Mouse (Mus musculus) gastrocnemius, postnatal 36 days (tissue): ENCODE measurements around the gene Lrrc4. TPM values are rescaled to one million over a fixed set of nuclear protein-coding genes. Genes with fewer than 3 reads are reported as not detected.

ENCODE experiments used
- DNase-seq, 2 experiments: peaks; one replicate each; pipeline ENCODE4 v3.0.0; 2022
- intact Hi-C: fragments of 180-260 bp; cut with DNase I; formaldehyde crosslinking; loops from one replicate; pipeline ENCODE4 v1.15.1; 2025
- total RNA-seq, 2 experiments: library from RNA; stranded (reverse); gene quantifications; 2 replicates each; pipeline ENCODE4 v1.2.3; 2021

Lrrc4 gene
- total RNA-seq, 2 experiments from 2014 or later, result 0.20 to 0.44 TPM

GRCm38 (mm10) chr6:28736665-28737064 lies 94.9 kb downstream of the Lrrc4 start:
- intact Hi-C loops, result no loop called here
- no peak for DNase-seq

- intact Hi-C loops, result no loop called here
- no peak for DNase-seq
These were observed 96.4 kb downstream of the Lrrc4 start for GRCm38 (mm10) chr6:28735116-28735515.

- DNase-seq, result no peak
- intact Hi-C loops, result no loop called here
These were observed 97.5 kb downstream of the Lrrc4 start for GRCm38 (mm10) chr6:28733884-28734647.

GRCm38 (mm10) chr6:28731246-28731645 lies 100.3 kb downstream of the Lrrc4 start:
- intact Hi-C loops, result no loop called here
- no peak for DNase-seq

DNA sequence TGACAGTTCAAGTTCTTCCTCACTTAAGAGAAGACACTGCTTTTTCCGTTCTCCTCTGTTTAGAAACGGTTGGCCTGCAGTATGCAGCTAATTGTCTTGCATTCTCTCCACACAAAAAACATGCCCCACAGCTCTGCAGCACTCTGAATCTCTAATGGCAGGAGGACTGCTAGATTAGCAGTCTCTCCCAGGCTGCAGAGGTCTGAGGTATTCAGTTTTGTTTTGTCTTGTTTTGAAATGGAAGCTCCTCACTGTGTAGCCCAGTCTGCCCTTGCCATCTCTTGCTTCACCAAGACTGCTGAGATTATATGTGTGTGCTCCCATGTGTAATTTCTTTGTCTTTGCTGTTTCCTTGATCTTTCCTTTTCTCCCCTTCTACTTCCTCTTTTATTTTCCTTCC lies 101.9 kb downstream of the Lrrc4 start:
- no peak for DNase-seq
- intact Hi-C loops, result no loop called here

- intact Hi-C loops, result no loop called here
- no peak for DNase-seq
These were observed 102.3 kb downstream of the Lrrc4 start for GRCm38 (mm10) chr6:28729236-28729635.

DNA sequence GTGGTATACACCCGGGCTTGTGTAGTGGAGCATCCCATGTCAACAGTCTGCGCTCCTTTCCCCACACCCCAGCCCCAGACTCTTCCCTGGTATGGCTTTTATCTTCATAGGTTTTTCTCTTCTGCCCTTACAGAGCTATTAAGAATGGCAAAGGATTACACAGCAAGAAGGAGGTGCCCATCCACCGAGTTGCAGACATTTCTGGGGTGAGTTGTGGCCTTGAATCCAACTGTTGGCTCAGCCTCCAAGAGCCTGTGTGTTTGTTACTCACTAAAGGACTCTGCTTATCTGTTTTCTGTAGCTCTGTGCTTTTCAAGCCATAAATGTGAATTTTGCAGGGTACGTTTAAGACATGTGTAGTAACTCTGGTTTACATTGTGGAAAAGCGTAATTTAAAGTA lies 106.8 kb downstream of the Lrrc4 start:
- intact Hi-C loops, result no loop called here
- no peak for DNase-seq

- intact Hi-C loops, result no loop called here
- no peak for DNase-seq
These were observed 108.5 kb downstream of the Lrrc4 start for GRCm38 (mm10) chr6:28723059-28723458.

DNA sequence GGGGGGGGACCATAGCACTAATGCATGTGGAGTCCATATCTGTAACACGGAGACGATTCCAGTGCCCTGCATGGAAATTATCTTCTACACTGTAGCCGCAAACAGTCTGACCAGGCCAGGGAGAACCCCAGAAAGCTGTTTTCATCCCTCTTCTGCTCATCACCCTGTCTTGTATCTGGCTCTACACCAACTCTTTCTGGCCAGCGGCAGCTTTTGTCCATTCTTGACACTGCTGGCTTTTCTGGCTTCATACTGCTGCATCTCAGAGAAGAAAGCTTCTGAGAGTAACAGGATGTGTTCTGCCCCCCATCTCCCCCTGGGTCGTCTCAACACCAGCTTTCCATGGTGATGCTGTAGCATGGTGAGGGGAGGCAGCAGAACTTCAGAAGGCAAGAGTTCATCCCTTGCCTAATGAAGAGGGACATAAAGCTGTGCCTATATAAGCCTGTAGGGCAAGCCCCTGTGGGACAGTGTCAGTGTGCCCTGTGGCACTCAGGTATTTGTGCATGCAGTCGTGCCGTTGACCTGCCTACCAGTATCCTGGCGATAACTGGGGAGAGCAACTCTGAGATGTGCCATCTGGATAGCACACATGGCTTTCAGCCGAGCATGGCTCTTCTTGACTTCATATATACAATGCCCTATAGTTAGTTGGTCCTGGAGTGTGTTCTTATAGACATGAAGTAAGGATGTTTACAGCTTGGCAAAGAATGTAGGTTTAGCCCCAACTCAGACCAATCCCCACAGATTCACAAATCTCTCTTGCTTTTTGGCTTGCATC lies 111.0 kb downstream of the Lrrc4 start:
- intact Hi-C loops, result no loop called here
- no peak for DNase-seq

DNA sequence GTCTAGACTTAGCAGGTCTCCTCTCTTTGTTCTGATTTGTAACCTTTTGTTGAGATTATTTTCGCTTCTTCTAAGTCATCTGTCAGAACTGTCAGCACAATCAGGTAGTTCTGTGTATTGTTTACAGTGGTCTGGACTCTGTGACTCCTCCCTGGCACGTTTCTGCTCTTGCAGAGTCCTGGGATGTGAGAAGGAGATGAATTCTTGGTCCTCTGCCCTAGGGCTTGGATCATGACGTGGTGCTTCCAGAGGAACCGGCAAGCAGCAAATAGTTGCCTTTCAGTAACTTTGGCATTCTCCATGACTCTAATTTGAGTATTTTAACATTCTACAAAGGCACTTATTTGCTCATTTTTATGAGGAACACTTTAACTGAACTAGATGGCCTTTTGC lies 113.7 kb downstream of the Lrrc4 start:
- intact Hi-C loops, result no loop called here
- no peak for DNase-seq

- DNase-seq, result no peak
- intact Hi-C loops, result no loop called here
These were observed 114.2 kb downstream of the Lrrc4 start for GRCm38 (mm10) chr6:28717203-28717844.

DNA sequence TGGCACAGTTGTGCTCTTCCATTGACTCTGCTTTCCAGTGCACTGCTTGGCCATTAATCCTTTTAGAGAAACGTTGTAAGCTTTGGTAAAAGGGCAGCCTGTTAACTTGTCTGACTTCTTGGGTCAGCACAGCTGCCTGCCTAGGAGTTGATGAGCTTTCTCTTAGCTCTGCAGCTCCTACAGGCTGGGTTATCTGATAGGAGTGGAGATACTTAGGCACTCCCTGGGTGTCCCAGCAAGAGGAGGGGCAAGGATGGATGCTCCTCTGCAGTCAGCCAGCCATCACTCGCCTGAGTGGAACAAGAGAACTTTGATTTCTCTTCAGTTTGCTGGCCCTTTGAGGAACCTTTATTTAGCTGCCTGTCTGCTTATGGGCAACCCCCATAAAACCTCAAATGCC lies 121.5 kb downstream of the Lrrc4 start:
- intact Hi-C loops, result no loop called here
- DNase-seq, result no peak

DNA sequence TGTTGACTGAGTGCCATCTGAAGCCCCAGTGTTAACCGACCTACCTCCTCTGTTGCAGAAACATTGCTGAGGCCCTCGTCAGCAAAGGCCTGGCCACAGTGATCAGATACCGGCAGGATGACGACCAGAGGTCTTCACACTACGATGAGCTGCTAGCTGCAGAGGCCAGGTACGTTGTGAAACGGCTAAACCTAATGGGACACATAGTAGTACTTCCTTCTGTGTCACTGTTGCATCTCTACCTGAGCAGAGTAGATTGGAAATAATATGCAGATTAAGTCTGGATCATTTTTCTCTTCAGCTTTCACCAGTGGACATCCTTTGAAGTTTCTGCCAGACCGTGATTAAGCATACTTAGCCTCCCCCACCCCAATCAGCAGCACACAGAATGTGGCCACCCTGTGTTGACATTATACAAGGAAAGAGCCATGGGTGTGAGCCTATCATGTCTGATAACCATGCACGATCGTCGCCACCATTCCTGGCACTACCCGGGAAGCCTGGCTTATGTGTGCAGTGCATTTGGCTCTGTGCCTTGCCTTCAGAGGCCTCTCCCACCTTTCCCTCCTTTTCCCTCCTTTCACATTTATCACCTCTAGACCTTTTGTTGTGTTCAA lies 124.5 kb downstream of the Lrrc4 start:
- no peak for DNase-seq
- intact Hi-C loops, result no loop called here

DNA sequence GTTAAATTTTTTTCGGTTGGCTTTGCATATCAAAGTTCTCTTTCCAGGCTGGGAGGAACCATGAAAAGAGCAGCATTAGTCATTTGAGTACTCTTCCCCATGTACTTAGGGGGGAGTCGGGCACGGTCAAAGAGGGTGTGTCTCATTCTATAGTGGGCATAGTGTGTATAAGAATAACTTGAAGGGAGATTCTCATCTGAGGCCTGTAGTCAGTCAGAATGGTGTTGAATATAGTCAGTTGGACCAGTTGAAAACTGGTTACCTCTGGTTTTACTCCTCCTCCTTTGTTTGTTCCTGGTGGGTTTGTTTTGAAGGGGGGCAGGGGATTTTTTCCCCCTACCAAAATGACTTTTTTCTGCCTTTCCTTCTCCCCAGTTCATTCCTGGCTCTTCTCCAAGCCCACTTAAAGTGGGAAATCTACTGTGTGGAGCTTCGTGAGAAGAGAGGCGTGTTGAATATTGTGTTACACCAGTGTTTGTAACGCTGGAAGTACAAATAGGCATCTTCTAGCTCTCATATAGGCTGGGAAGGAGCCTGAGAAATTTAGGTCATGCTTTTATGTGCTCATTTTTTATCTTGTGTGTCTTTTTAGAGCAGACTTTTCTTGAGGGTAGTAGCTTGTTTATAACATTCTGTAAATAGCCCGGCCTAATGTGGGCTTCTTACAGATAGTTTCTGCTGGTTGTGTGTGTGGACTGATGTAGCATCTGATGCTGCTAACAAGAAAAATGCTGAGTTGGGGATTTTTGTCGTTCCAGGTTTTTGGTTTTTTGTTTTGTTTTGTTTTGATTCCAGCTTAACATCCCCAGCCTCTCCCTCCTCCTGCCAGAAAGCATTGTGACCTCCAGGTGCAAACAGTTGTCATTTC lies 125.2 kb downstream of the Lrrc4 start:
- intact Hi-C loops, result no loop called here
- DNase-seq, result no peak

DNA sequence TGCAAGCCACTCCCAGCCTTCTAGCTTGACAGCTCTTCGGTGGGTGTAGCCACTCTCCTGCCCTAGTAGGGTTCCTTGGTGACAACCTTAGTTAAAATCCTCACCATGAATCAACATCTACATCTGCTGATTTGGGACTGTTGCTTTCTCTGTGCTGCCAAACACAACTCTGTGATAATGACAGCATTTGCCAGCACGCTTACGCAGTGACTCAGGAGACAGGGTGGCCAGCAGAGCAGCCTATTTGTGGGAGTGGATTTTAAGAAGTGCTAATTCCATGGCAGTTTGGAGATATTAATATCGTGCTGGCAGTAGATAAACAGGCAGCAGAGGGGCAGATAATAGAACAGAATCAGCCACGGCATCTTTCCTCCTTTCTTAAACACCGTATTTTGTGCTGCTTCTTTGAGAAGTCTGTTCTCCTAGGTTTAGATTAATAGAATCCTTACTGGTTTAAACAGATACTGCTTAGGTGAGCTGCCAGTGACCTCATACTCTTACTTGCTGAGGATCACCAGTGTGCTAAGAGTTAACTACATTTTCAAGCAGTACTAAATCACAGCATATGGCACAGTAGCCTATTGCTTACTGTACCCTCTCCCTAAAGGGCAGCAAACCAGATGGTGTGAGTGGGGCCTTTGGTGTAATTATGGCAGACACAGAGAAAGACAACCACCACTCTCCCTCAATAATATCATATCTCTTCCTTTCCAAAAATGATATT lies 126.0 kb downstream of the Lrrc4 start:
- no peak for DNase-seq
- intact Hi-C loops, result no loop called here

DNA sequence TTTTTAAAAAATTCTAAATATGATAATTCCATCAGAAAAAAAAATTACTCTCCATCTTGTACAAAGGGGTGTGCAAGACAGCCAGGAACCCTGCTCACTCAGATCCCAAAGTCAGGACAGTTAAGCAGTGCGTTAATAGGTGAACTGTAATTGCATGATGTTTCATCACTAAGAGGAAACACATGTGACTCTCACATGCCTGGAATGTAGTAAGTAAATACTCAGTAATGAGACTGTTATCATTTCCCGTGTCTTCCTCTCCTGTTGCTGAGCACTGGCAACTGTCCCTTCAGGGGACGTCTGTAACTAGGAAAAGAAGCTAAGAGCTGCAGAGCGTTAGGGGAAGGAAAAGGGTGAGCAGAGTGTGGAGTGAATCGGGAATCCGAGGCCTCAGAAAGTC lies 126.9 kb downstream of the Lrrc4 start:
- no peak for DNase-seq
- intact Hi-C loops, result no loop called here

GRCm38 (mm10) chr6:28697214-28697613 lies 134.3 kb downstream of the Lrrc4 start:
- intact Hi-C loops, result no loop called here
- DNase-seq, result no peak

GRCm38 (mm10) chr6:28692659-28693058 lies 138.9 kb downstream of the Lrrc4 start:
- DNase-seq, result no peak
- intact Hi-C loops, result no loop called here

DNA sequence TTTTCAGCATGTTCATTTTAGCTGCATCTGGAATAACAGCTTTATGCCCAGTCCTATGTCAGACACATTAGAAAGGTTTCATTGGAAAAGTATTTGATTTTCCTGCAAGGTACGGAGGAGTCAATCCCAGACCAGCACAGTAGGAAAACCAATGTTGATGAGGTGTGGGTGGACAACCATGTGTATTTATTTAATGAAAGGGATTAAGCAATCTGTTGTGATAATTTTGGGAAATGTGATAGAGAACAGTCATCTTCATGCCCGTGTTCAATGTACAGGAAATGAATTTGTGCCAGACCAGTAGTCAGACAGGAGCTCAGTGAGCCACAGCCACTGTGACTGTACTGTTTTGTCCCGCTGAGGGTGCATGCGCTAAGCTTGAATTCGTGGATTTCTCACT lies 143.8 kb downstream of the Lrrc4 start:
- no peak for DNase-seq
- intact Hi-C loops, result no loop called here

DNA sequence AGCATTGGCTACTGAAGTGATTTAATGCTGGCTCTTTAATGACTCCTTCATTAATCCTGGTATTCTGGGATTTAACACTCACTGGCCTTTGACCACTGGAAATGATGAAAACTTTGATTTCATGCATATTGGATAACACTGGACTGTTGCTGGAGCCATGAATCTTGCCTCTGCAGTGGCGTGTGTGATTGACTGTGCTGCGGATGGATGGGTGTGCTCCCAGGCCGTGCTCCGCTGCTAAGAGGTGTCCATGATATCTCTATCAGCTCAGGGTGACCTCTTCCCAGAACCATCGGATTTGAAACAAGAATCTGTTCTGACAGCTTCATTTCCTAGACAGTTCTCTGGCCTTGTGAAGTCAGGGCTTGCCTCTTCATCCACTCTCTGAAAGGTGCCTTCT lies 145.8 kb downstream of the Lrrc4 start:
- no peak for DNase-seq
- intact Hi-C loops, result no loop called here
